Mouse (Mus musculus): ENCODE data around the gene Tamm41.

Gene Tamm41

DNA sequence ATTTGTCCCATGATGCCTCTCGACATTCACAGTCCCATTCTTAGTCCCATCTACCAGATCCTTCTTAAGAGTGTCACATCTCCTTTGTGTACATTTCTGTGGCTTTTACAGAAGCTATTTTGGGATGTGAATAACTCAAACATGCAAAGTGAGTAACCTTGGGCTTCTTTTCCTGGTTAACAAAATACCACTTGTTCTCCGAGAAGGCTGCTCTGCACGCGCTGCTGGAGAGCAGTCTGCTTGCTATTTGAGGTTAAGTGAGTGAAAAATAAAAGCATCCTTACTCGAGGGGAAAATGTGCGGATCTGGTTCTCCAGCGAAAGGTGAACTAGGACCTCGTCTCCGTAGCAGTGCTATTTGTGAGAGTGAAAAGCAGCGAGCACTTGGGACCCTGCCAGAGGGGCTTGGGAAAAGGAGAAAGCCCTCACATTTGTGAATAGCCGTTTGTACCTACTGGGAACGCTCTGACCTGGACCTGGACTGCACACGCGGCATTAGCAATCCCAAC, 10.1 kb downstream of the Tamm41 start:
- no peak for DNase-seq (ENCODE audit: low read depth, low spot score)

DNA sequence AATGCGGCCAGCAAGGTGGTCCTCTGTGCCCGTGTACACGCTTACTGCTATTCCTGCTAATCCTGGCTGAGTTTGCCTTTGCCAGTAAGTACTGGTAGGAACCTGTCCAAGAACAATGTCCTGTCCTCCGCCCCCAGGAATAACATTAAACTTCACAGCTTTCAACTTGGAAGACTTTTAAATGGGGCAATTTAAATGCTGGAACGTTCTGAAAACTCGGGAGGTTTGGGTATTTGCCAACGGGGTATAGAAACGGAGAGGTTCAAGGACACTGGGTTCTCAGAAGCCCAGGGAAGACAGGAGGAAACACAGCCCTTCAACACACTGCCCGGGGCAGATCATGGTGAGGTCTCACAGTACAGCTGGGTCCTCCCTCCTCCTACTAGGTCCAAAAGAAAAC, 14.8 kb downstream of the Tamm41 start:
- DNase-seq (ENCODE audit: low read depth, low spot score): no peak

DNA sequence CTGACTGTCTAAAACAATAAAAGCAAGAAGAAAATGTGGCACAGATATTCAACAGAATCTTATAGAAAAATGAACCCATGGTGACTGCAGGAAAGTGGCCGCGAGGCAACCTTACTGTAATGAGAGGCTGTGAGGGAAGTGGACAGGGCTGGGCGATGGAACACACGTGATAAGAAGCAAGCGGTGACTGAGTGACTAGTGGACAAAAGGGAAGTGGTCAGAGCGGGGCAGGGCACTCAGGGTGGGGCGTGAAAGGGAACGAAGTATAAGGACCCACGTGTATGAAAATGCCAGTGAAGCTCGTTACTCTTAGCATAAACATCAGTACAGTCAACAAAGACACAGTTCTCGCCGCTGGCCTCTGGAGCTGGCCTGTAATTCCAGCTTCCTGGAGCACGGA, 22.2 kb downstream of the Tamm41 start:
- DNase-seq (ENCODE audit: low read depth, low spot score): no peak

DNA sequence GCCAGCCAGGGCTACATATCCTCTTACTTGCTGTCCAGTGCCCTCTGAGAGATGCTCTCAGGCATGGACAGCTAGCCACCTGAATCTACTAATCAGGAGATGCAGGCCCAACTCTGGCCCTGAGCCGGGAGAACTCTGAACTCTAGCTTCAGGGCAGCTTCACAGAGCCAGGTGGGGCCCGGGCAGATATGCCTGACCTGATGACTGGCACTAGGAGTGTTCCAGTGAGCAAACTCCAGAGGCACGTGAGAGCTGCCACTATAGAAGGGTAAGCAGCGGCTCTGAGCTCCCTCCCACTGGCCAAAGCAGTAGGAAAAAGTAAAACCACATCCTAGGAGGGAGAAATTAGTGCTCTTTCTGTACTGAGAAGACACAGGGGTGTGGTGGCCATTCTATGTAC, 24.1 kb downstream of the Tamm41 start:
- no peak for DNase-seq (ENCODE audit: low read depth, low spot score)

DNA sequence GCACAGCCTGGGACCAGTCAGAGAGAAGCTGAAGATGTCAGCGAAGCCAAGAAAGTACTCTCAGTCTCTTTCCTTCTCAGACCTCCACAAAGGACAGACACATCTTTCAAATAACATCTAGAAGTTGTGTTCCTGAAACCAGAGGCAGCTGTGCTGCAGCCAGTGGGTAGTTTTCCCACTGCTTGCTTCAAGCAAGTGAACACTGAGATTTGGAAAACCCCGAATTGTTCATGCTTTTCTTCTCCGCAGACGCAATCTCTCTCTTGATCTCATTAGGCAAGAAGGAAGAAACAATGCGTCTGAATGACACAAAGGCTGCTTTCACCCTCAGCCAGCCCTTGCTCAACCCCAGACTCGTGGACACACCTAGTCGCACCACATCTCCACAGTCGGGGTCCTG, 25.9 kb downstream of the Tamm41 start:
- no peak for DNase-seq (ENCODE audit: low read depth, low spot score)

DNA sequence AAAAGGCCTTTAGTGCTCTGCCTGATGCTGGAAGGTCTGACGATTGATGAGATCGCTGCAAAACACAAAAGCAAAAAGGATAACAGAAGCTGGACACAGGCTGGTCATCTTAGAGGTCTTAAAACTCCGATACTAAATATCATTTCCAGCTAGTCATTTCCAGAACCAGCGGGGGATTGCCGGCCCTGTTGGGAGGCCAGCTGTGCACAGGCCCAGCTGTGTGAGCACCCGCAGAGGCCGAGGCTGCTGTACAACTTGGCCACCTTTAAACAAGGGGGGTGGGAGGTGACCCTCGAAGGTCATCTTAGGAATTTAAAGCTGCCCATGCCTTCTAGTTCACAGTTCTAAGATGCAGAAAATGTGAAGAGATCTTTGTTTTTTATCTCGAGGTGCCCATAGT, 26.9 kb downstream of the Tamm41 start:
- no peak for DNase-seq (ENCODE audit: low read depth, low spot score)

DNA sequence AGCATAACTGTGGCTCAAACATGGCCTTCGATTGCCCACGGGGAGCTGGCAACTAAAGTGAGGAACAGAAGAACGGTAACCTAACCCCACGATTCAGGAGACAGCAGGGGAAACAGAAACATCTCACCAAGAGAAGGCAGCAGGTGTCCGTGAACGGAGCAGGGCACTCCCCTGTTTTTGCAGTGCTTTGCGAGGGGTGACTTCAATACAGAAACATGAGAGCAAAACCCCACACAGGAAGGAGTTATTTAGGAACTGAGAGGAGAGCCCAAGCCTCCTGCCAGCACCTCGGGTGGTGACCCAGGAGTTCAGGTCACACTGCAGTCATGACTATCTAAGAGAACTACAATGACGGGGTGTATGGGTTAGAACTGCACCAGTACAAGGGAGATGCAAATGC, 27.4 kb downstream of the Tamm41 start:
- no peak for DNase-seq (ENCODE audit: low read depth, low spot score)

DNA sequence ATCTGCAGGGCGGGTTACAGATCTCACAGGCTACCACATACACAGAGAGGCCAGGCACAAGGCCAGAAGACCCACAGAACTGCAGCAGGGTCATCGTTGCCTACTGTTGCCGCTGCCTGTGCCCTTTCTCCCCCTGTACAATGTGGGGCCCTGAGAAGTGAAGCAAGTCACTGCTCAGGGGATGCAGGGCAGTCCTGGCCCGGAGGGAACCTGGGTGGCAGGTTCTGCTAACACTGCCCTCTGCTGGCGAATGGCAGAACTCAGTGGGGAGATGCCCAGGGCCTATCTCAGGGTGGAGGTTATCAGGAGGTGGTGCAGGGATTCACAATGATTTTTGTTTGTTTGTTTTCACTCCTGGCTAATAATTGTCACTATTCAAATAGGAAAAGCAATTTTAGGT, 29.9 kb downstream of the Tamm41 start:
- DNase-seq (ENCODE audit: low read depth, low spot score): peak; percentile 90

DNA sequence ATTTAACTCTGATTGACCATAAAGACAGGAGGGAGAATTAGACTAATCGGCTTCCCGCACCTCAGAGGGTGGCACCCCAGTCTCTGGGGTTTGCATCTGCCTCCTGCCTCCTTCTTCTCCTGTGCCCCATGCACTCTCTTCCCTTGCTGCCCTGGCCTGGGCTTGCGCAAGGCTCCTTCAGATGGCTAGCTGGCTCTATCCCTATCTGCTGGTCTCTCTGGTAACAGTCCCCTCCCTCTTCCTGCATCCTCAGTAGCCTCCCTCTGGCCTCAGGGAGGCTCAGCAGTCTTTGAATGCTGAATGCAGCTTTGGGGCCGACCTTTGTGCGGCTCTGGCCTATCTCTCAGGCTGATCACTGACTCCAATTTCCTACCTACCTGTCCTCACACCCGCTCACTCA, 30.7 kb downstream of the Tamm41 start:
- DNase-seq (ENCODE audit: low read depth, low spot score): peak; percentile 77

DNA sequence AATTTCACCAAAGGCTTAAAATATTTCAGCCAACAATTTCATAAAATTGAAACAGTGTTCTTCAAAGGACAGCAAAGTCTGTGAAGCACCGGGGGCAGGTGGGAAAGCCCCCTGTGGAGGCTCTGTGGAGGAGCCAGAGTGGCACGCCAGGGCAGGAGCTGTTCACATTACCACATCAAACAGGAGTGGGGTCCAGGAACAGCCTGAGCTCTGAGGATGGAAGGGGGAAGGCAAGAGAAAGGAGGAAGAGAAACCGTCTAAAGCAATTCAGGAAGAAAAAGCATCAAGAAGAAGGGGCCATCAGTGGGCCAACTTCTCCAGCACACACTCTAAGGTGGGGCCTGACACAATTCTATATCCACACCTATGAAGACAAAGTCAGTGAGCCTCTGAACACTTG, 31.6 kb downstream of the Tamm41 start:
- no peak for DNase-seq (ENCODE audit: low read depth, low spot score)

DNA sequence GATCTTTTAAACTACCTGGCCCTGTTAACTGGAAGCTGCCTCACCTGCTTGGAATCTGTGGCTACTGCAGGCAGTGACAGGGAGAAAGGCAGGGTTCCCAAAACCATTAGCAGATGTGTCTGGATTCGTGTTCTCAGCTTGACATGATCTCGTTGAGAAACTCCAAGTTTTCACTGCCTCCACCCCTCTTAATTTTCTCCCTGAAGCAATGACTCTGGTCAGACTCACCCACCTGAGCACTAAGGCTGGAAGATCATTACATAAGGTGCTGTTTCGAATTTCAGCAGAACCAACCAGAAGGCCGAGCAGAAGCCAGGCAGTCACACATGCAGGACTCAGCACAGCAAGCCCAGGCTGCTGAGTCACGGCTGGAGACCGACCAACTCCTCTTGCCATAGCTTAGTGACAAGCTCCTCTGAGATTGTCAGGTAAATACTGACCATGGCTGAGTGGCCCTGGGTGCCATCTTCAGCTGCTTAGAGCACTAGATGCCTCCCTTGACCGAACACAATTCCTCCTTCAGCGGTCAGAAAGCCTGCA, 32.3 kb downstream of the Tamm41 start:
- peak; percentile 63 for DNase-seq (ENCODE audit: low read depth, low spot score)

DNA sequence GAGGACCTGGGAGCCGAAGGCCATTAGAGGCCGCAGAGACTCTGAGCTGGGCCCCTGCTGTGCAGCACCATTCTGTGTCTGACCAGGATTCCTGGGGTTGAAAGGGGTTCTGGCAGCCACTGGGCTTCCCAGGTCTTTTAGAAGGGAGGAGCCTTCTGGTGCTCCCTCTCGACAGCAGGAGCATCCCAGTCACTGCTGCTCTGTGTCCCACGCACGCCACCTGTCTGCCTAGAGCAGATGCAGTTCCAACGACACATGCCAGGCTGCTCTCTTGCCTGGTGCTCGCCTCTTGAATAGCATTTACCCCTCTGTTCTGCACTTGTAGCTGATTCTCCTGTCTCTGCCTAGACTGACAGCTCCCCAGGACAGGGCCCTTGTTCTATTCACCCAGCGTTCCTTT, 33.0 kb downstream of the Tamm41 start:
- no peak for DNase-seq (ENCODE audit: low read depth, low spot score)

DNA sequence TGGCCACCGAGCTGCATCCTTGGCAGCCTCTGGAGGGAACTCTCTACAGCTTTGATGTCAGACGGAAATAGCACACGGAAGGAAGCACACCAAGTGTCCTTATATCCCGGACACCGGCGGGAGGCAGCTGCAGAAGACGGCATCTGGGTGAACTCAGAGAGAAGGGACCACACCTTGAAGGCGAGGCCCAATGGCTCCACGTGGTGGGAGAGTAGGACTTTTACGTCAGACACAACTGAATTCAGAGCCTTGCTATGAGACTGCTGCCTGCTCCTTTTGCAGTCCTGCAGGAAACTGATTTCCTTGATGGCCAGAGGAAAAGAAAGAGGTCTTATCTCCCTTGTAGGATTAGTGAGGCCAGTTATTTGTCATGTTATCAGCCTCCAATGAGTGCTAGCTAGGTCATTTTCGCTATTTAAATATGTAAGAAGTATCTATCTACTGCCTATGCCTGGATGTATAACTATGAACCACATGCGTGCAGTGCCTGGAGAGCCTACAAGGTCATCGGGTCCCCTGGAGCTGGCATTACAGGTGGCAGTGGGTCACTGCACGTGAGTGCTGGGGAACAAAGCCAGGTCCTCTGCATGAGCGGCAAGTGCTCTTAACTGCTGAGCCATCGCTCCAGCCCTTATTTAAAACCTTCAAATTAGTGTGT, 39.2 kb downstream of the Tamm41 start:
- no peak for DNase-seq (ENCODE audit: low read depth, low spot score)

DNA sequence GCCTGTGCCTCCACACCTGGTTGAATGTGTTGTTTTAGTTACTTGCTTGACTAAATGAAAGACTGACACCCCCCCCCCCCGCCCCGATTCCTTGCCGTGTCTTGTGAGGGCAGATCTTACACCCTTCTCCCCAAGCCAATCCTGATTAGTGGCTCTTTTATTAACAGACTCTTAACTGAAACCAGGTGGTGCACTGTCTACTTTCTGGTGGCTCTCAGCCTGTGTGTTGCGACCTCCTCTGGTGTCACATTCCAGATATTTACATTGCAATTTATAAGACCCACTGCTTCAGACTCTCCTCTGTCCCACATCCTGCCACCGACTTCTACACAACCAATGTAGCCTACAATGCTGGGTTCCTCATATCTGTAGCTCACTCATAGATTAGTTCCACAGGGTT, 40.2 kb downstream of the Tamm41 start:
- no peak for DNase-seq (ENCODE audit: low read depth, low spot score)

DNA sequence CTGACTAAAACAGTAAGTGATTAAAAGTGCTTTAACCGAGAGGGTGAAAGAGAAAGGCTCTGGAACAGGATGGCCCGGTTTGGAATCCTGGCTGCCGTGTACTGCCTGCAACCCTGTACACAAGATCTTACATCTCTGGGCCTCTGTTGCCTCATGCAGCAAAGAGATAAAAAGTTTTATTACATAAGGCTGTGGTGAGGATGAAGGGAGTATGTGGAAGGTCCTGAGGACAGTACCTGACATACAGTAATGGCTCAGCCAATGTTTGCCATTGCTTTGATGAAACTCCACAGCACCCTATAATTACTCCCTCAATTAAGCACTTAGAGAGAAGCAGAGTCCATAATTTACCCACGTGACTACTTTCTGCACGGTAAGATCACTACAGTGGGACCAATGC, 40.8 kb downstream of the Tamm41 start:
- DNase-seq (ENCODE audit: low read depth, low spot score): no peak

DNA sequence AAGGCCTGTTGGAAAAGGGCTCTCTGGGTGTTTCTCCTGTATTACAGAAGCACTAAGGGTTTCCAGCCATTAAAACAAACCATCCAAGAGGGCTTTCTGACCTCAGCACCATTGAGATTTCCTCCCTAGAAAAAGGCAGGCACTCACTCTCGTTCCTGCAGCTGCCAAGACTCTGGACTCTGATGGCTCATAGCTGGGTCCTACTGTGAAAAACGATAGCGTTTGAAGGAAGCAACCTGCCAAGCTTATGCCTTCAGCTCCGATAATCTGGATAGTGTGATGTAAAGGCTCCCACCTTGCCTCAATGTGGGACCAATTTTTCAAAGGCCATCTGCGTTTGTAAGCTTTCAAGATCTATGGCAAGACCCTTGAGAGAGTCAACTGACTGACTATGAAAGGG, 43.6 kb downstream of the Tamm41 start:
- no peak for DNase-seq (ENCODE audit: low read depth, low spot score)

DNA sequence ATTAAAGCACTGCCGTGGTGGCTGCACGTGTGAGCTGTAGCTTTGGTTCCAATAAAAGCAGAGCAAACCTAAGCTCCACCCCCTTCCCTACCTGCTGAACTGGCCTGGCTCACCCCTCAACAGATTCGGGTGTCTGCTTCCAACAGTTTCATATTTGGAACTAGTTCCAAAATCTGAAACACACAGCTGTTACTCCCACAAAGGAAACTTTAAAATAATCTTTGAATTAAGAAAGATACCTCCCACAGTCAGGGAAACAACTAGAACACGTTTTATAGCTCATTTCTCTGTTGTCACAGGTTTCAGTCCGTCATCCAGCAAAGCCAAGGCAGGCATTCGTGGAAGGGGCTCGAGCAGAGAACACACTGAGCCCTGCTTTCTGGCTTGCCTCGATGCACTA, 44.0 kb downstream of the Tamm41 start:
- DNase-seq (ENCODE audit: low read depth, low spot score): no peak

DNA sequence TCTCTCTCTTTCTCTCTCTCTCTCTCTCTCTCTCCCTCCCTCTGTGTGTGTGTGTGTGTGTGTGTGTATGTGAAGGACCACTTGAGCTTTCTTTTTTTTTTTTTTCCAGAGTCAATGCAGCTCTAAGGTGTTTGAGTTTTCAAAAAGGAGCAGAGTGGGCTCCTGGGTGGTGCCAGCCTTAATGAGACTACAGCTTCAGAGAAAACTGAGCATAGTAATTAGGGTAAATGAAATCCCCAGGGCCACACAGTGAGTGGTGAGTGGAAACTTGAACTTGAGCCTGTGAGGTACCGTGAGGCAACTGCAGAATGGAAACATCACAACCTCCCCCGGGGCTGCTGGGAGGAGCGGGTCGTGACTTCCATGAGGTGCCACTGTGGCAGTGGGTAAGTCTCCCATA, 45.8 kb downstream of the Tamm41 start:
- no peak for DNase-seq (ENCODE audit: low read depth, low spot score)

DNA sequence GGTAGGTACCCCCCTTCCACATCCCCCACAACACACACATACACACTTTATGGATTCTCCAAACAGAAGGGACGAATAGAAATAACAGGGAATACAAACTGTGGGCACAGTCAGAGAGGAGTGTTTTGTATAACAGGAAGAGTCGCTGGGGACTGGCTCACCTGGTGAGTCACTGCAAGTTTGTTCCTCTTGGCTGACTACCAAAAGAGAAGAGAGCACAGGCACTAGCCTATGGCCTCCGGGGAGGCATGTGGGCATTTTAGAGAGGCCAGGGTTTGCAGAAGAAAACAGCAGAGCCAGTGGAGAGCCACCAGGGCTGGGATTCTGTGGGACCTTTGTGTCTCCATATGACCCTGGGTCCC, 49.1 kb downstream of the Tamm41 start:
- peak; percentile 93 for DNase-seq (ENCODE audit: low read depth, low spot score)

DNA sequence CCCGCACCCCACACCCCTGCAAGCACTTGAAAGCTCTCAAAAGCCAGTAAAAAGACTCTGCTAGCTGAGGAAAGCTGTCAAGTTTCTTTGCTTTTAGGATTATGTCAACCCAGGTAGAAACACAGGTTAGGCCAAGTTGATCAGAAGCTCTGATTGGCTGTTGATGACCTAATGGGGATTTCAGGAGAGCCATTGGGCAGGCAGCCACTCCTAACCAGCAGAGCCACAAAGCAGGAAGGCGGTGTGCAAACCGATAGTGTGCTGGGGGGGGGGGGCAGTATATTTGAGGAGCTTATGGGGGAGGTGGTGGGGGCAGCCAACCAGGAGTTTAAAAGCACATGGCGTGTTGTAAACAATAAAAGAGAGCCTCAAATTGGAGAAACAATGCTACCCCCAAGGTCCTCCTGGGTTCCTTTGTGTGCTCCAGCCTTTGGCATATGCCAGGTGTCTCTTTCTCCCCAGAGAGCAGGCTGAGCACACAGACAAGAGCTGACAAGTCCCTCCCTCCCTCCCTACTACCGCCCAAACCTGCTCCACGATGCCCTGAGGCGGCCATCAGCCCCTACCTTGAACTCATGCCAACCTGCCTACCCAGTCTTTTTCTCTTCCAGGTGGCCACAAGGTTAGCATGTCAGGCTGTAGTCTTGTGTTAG, 49.6 kb downstream of the Tamm41 start:
- peak; percentile 35 for DNase-seq (ENCODE audit: low read depth, low spot score)

DNA sequence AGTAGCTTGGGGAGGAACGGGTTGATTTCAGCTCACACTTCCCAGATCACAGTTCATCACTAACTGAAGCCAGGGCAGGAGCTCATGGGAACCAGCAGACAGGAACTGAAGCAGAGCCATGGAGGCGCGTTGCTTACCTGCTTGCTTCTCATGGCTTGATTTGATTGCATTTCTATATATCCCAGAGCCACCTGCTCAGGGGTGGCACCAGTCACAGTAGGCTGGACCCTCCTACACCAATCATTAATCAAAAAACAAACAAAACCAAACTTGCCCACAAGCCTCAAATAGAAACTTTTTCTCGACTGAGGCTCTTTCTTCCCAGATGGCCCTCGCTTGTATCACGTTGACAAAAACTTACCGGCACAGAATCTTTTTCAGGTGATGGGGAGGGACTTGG, 55.0 kb downstream of the Tamm41 start:
- no peak for DNase-seq (ENCODE audit: low read depth, low spot score)

DNA sequence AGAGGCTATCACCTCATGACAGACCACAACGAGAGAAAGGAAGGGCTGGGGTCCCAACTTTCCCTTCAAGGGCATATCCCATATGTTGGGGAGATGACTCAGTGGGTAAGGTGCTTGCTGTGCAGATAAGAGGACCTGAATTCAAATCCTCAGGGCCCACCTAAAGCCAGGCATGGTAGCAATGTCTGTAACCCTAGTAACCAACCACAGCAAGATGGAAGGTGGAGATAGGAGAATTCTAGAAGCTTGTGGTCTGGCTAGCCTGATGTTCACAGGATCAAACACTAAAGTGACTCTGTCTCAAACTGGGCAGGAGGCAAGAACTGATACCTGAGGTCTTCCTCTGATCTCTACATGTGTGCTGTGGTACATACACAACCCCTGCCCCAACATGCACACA, 58.0 kb downstream of the Tamm41 start:
- no peak for DNase-seq (ENCODE audit: low read depth, low spot score)

DNA sequence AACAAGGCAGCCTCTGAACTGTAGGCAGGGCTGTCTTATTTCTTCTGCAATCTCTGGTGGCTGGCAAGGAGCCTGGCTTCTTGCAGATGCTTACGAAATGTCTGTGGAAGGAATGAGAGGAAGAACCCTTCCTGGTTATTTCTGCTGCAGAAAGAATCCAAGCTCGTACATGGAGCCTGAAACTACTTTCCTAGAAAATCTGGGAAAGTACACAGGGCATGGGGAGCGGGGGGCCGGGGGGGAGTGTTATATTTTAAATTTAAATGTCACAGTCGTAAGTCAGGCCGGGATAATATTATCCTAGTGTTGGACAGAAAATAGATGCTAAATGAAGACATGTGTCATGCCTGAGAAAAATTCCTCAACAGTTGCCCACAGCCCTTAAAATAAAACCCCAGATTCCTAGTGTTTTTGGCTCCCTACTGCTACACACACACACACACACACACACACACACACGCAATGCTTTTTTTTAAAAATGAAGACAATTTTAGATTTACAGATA, 60.7 kb downstream of the Tamm41 start:
- peak; percentile 97 for DNase-seq (ENCODE audit: low read depth, low spot score)

All from 3T3-L1 (cell line).